ENCODE assay signal across 8 mouse cellular contexts in the genomic region with DNA sequence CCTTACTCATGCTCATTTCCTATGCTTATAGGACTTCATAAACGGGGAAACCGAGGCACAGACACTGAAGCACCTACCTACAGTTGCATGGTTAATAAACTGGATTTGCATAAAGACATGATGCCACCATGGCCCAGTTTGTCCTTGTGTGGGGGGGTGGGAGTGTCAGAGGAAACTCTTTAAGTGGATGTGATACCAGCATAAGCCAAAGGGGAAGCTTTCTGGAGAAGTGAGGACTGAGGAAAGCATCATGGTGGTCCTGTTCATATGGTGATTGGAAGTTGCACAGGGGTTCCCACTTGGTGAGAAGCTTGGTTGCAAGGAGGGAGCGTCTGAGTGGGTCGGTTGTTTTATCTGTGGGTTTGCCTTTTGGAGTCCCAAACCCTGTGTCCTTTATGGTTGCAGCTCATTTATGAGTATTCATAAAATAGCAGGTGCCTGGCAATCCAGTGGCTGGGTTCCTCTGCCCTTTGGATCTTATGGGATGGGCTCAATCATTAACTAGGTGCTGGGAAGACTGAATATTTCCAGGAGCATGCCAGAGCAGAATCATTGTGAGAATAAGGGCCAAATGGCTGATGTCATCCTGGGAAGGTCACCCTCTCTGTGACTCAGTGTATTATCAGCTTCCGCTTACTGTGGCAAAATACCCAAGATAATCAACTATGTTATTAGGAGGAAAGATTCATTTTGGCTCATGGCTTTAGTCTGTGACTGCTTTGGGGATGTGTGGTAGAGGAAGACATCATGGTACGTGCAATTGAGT.
DNase-seq lines count a peak whose midpoint lies in the region; ATAC-seq and TF ChIP-seq lines count a peak whose summit lies in the region.

No protein-coding gene starts in this region.

- ATAC-seq in kidney, embryonic 14.5 days (ENCODE audit: low FRiP score, low TSS enrichment), result no peak
- ATAC-seq in kidney, embryonic 16.5 days (ENCODE audit: low FRiP score, low TSS enrichment), result peak; percentile 24; the same call in 1 of the 2 replicates
- ATAC-seq in forebrain, postnatal 0 days, result no peak

- H3K9me3 ChIP-seq in kidney, embryonic 14.5 days (ENCODE audit: control insufficient read depth, low read length), result no peaks in the 10 kb centered on the region
- H3K9me3 ChIP-seq in kidney, embryonic 16.5 days (ENCODE audit: low read length), result no peaks in the 10 kb centered on the region
- H3K9me3 ChIP-seq in forebrain, postnatal 0 days (ENCODE audit: low read length), result no peaks in the 10 kb centered on the region

- H3K4me2 ChIP-seq in kidney, embryonic 14.5 days (replicated peaks; ENCODE audit: low read depth, low read length), result no peak overlapping the region
- H3K4me2 ChIP-seq in kidney, embryonic 16.5 days (replicated peaks; ENCODE audit: low read depth, low read length), result no peak overlapping the region
- H3K4me2 ChIP-seq in forebrain, postnatal 0 days (ENCODE audit: low read depth), result no peak overlapping the region

- no peak overlapping the region for H3K9ac ChIP-seq in kidney, embryonic 14.5 days (ENCODE audit: low read depth, low read length)
- no peak overlapping the region for H3K9ac ChIP-seq in kidney, embryonic 16.5 days (replicated peaks; ENCODE audit: low read length)
- no peak overlapping the region for H3K9ac ChIP-seq in forebrain, postnatal 0 days

- no peaks in the 10 kb centered on the region for H3K36me3 ChIP-seq in kidney, embryonic 14.5 days (ENCODE audit: control insufficient read depth, insufficient read depth, low read length)
- no peaks in the 10 kb centered on the region for H3K36me3 ChIP-seq in kidney, embryonic 16.5 days (ENCODE audit: insufficient read depth, low read length)
- no peaks in the 10 kb centered on the region for H3K36me3 ChIP-seq in small intestine, adult 2 months (ENCODE audit: control insufficient read depth, insufficient read depth, low read length)
- no peaks in the 10 kb centered on the region for H3K36me3 ChIP-seq in forebrain, postnatal 0 days (ENCODE audit: insufficient read depth)

- peak; percentile 57 to 81 for DNase-seq in kidney, adult 8-10 months
- DNase-seq in left cerebral cortex, postnatal 4 days, result no peak
- no peak for DNase-seq in forebrain, postnatal 0 days
- DNase-seq in gastrocnemius, adult 2 months, result no peak

- H3K4me1 ChIP-seq in kidney, embryonic 14.5 days (ENCODE audit: control insufficient read depth, insufficient read depth, low read length), result peaks cover 7% of the 10 kb centered on the region; the same call in 1 of the 2 replicates
- peaks cover 32% of the 10 kb centered on the region for H3K4me1 ChIP-seq in bone marrow macrophage, adult 2 months (ENCODE audit: control insufficient read depth, insufficient read depth, low read length)
- peaks cover 22% of the 10 kb centered on the region for H3K4me1 ChIP-seq in kidney, embryonic 16.5 days (ENCODE audit: insufficient read depth, low read length)
- H3K4me1 ChIP-seq in small intestine, adult 2 months (ENCODE audit: control insufficient read depth, insufficient read depth, insufficient read length, low read length), result peaks cover 32% of the 10 kb centered on the region
- H3K4me1 ChIP-seq in forebrain, postnatal 0 days (ENCODE audit: insufficient read depth), result no peaks in the 10 kb centered on the region

- no peak overlapping the region for H3K4me3 ChIP-seq in kidney, embryonic 14.5 days (ENCODE audit: low read length)
- H3K4me3 ChIP-seq in bone marrow macrophage, adult 2 months (ENCODE audit: insufficient read depth, low read length), result no peak overlapping the region
- H3K4me3 ChIP-seq in kidney, embryonic 16.5 days (ENCODE audit: low read length), result no peak overlapping the region
- no peak overlapping the region for H3K4me3 ChIP-seq in small intestine, adult 2 months (ENCODE audit: low read depth, low read length)
- no peak overlapping the region for H3K4me3 ChIP-seq in forebrain, postnatal 0 days (ENCODE audit: low read depth, low read length)
- no peak overlapping the region for H3K4me3 ChIP-seq in gastrocnemius, adult 2 months

- no peak for TF ChIP-seq POLR2A in bone marrow macrophage, adult 2 months (IDR thresholded peaks at IDR 0.05; ENCODE audit: borderline replicate concordance, low read depth, low read length)
- no peak for TF ChIP-seq POLR2A in small intestine, adult 2 months (IDR thresholded peaks at IDR 0.05; ENCODE audit: low read depth, low read length)

- WGBS in kidney, embryonic 14.5 days, result 87% methylated on average over 6 of the region's 6 CpGs
- 90% methylated on average over 6 of the region's 6 CpGs for WGBS in kidney, embryonic 16.5 days
- WGBS in small intestine, adult 2 months, result 31% methylated on average over 6 of the region's 6 CpGs
- WGBS in forebrain, postnatal 0 days, result 91% methylated on average over 6 of the region's 6 CpGs

- intact Hi-C loops in left cerebral cortex, postnatal 4 days (cut with DNase I), result no loop called here
- intact Hi-C loops in gastrocnemius, adult 2 months (cut with DNase I), result no loop called here

- no peak overlapping the region for H3K27ac ChIP-seq in kidney, embryonic 14.5 days (ENCODE audit: low read depth, low read length)
- H3K27ac ChIP-seq in bone marrow macrophage, adult 2 months (ENCODE audit: insufficient read depth, low read depth, low read length), result peak overlapping the region; percentile 14
- H3K27ac ChIP-seq in kidney, embryonic 16.5 days (ENCODE audit: low read length), result no peak overlapping the region
- H3K27ac ChIP-seq in small intestine, adult 2 months (ENCODE audit: insufficient read depth, low read depth, low read length), result peak overlapping the region; percentile 97
- H3K27ac ChIP-seq in forebrain, postnatal 0 days (ENCODE audit: low read depth, low read length), result no peak overlapping the region
- H3K27ac ChIP-seq in gastrocnemius, adult 2 months, result no peak overlapping the region

- TF ChIP-seq CTCF in bone marrow macrophage, adult 2 months (IDR thresholded peaks at IDR 0.05; ENCODE audit: low read depth, low read length), result no peak
- TF ChIP-seq CTCF in small intestine, adult 2 months (IDR thresholded peaks at IDR 0.05; ENCODE audit: extremely low read depth, insufficient read length, insufficient replicate concordance, low read depth, low read length), result peak; percentile 14; the same call in 1 of the 2 replicates
- no peak for TF ChIP-seq CTCF in forebrain, postnatal 0 days (IDR thresholded peaks at IDR 0.05; ENCODE audit: low read depth)
- no peak for TF ChIP-seq CTCF in gastrocnemius, adult 2 months (IDR thresholded peaks at IDR 0.05)

- no peaks in the 10 kb centered on the region for H3K27me3 ChIP-seq in kidney, embryonic 14.5 days (ENCODE audit: control insufficient read depth, insufficient read depth, low read length)
- H3K27me3 ChIP-seq in kidney, embryonic 16.5 days (ENCODE audit: insufficient read depth, low read length), result no peaks in the 10 kb centered on the region
- H3K27me3 ChIP-seq in small intestine, adult 2 months (ENCODE audit: control insufficient read depth, insufficient read depth, low read length), result no peaks in the 10 kb centered on the region
- no peaks in the 10 kb centered on the region for H3K27me3 ChIP-seq in forebrain, postnatal 0 days (ENCODE audit: insufficient read depth, low read length)

Comparison
In these comparisons a context has a peak if more than half of its experiments do, and no peak if none do; other contexts are left out.
1. DNase-seq: peak in kidney, adult 8-10 months (2 of 2); none in left cerebral cortex, postnatal 4 days (single experiment), forebrain, postnatal 0 days (single experiment) and gastrocnemius, adult 2 months (single experiment).
2. H3K27ac ChIP-seq: peak in bone marrow macrophage, adult 2 months (single experiment) and small intestine, adult 2 months (single experiment); none in kidney, embryonic 14.5 days (single experiment), kidney, embryonic 16.5 days (single experiment), forebrain, postnatal 0 days (single experiment) and gastrocnemius, adult 2 months (single experiment).